Mouse (Mus musculus) cortical plate, adult 2 months (tissue): ENCODE measurements at regions not wholly inside any gene's neighbourhood (a gene's known extent, or its start where the extent isn't known, plus 50 kb on each side); places are given as distances from the start of the nearest gene placed in this dataset.

Experiments
- CTCF ChIP-seq: fragments of 200-500 bp; IDR thresholded peaks from 2 replicates; pipeline ENCODE4 v1.5.1; 2011; ENCODE audit warnings: mild to moderate bottlenecking, control low read depth, low read length; ENCODE audit not compliant: insufficient read depth; ENCODE audit errors: extremely low read depth
- POLR2A ChIP-seq: fragments of 200-500 bp; IDR thresholded peaks from 2 replicates; pipeline ENCODE4 v1.6.1; 2011; ENCODE audit warnings: mild to moderate bottlenecking, low read length, control low read depth; ENCODE audit not compliant: insufficient read depth; ENCODE audit errors: extremely low read depth

DNA sequence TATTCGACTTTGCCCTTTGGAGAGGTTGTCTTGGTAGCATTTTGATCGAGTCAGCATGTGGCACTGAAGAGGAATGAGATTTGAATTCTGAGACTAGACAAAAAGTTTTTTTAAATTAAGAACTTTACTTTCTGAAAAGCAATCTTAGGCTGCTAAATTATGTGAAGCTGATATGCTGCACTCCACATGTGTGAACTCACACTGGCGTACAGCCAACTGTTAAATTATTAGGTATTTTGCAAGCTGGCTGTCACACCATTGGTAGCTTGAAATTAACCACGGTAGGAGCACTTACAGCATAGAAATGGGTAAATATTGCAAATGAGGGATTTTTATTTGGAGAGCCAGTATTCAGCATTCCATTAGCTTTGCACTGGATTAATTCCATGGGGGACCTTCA lies 278.9 kb downstream of the Ttc6 start:
- TF ChIP-seq CTCF = no peak
- TF ChIP-seq POLR2A = no peak
